Mouse (Mus musculus) ES-E14 (cell line): ENCODE data around the gene Asic1. TPM values are rescaled to one million over a fixed set of nuclear protein-coding genes. Genes with fewer than 3 reads are reported as not detected.
A peak's percentile ranks its signal among the peaks of the same experiment; 100 is the strongest.

Experiments used
- DNase-seq: peaks from one replicate; pipeline ENCODE4 v3.0.0-alpha.2; 2013; ENCODE audit warnings: low read depth, low spot score
- H3K27ac ChIP-seq: 2 replicates; pipeline ENCODE4 v1.5.1; 2012; ENCODE audit warnings: low read depth, mild to moderate bottlenecking, low read length, moderate library complexity, mixed read lengths; ENCODE audit not compliant: poor library complexity, insufficient read depth, severe bottlenecking
- H3K36me3 ChIP-seq: 2 replicates; pipeline ENCODE4 v1.6.1; 2012; ENCODE audit warnings: mild to moderate bottlenecking, low read length, moderate library complexity, mixed read lengths; ENCODE audit not compliant: control insufficient read depth, poor library complexity, insufficient read depth, severe bottlenecking
- H3K4me1 ChIP-seq, 2 experiments: fragments of 150-350 bp in 1 of 2; sonication (generic) in 1 of 2; 2 replicates each; pipeline ENCODE4 v1.6.1; 2012; ENCODE audit warnings: low read length in 2 of 2, mild to moderate bottlenecking in 1 of 2, mixed read lengths in 1 of 2; ENCODE audit not compliant: control insufficient read depth in 2 of 2, insufficient read depth in 2 of 2, poor library complexity in 1 of 2
- H3K4me3 ChIP-seq, 2 experiments: fragments of 150-350 bp in 1 of 2; sonication (generic) in 1 of 2; 2 replicates each; pipeline ENCODE4 v1.5.1; 2012; ENCODE audit warnings: low read length in 2 of 2, low read depth in 1 of 2, mild to moderate bottlenecking in 1 of 2, mixed read lengths in 1 of 2; ENCODE audit not compliant: insufficient read depth in 1 of 2, poor library complexity in 1 of 2, severe bottlenecking in 1 of 2
- H3K9ac ChIP-seq: 2 replicates; pipeline ENCODE4 v1.6.1; 2012; ENCODE audit warnings: low read depth, mild to moderate bottlenecking, low read length, mixed read lengths; ENCODE audit not compliant: poor library complexity, insufficient read depth, severe bottlenecking
- H3K9me3 ChIP-seq: fragments of 150-350 bp; sonication (generic); 2 replicates; pipeline ENCODE4 v1.6.1; 2012; ENCODE audit warnings: low read depth, mild to moderate bottlenecking, low read length; ENCODE audit not compliant: control insufficient read depth, insufficient read depth
- CHD2 ChIP-seq: IDR thresholded peaks from 2 replicates; pipeline ENCODE4 v1.6.1; 2014; ENCODE audit warnings: mild to moderate bottlenecking, low read depth, low read length, inconsistent platforms
- HCFC1 ChIP-seq: IDR thresholded peaks from 2 replicates; pipeline ENCODE4 v1.6.1; 2012; ENCODE audit warnings: low read length, inconsistent platforms, borderline replicate concordance; ENCODE audit not compliant: insufficient read depth
- MAFK ChIP-seq: IDR thresholded peaks from 2 replicates; pipeline ENCODE4 v1.6.1; 2014; ENCODE audit warnings: mild to moderate bottlenecking, low read depth, low read length, inconsistent platforms; ENCODE audit not compliant: insufficient read depth
- ZC3H11A ChIP-seq: IDR thresholded peaks from 2 replicates; pipeline ENCODE4 v1.6.1; 2012; ENCODE audit warnings: low read depth, mild to moderate bottlenecking, inconsistent platforms, low read length, borderline replicate concordance
- ZNF384 ChIP-seq: IDR thresholded peaks from 2 replicates; pipeline ENCODE4 v1.6.1; 2012; ENCODE audit warnings: low read depth, low read length, inconsistent platforms
- in situ Hi-C, 2 experiments: fragments of 600-800 bp; cut with MboI; formaldehyde crosslinking; loops; one replicate each; pipeline ENCODE4 v1.15.1; 2025; ENCODE audit warnings: low sequenced_read_pairs in 2 of 2, inconsistent platforms in 1 of 2; ENCODE audit not compliant: unreplicated experiment in 2 of 2
- total RNA-seq: library from RNA; depleted of rRNA; stranded (reverse); fragments of 300-350 nt; gene quantifications from 2 replicates; pipeline ENCODE4 v1.2.3, GENCODE M21; 2012

The Asic1 gene
- total RNA-seq, 1 experiment, result 6.6 TPM

GRCm38 (mm10) chr15:99677089-99677488, 6.9 kb downstream of the Asic1 start:
- peak overlapping the region; percentile 29; the same call in 1 of the 2 replicates for H3K9ac ChIP-seq

GRCm38 (mm10) chr15:99678063-99678800, 8.1 kb downstream of the Asic1 start:
- in situ Hi-C loops, result no loop called here
- DNase-seq, result peak; percentile 96
- Histone ChIP-seq H3K4me3 (peak overlapping the region; percentile 18 to 47), H3K36me3 (no peaks in the 10 kb centered on the region), H3K9me3 (no peaks in the 10 kb centered on the region), H3K4me1 (peaks cover 2 to 30% of the 10 kb centered on the region in 2 experiments; a peak in 2 of 4 replicates), H3K27ac (peak overlapping the region; percentile 79; the same call in 1 of the 2 replicates), H3K9ac (no peak overlapping the region; the same call in 1 of the 2 replicates)
- peak; percentile 61; the same call in 1 of the 2 replicates for TF ChIP-seq HCFC1
- TF ChIP-seq CHD2, result peak; percentile 43; the same call in 1 of the 2 replicates
- no peak for TF ChIP-seq ZNF384
- TF ChIP-seq MAFK, result no peak
- TF ChIP-seq ZC3H11A, result no peak

More at GRCm38 (mm10) chr15:99677089-99677488, 6.9 kb downstream of the Asic1 start:
- Histone ChIP-seq H3K4me3 (peak overlapping the region in 1 of 2 experiments; percentile 2; a peak in 2 of 4 replicates), H3K36me3 (no peaks in the 10 kb centered on the region), H3K4me1 (peaks cover 0 to 27% of the 10 kb centered on the region in 2 experiments; a peak in 2 of 4 replicates), H3K27ac (peak overlapping the region; percentile 17), H3K9me3 (no peaks in the 10 kb centered on the region)
- no peak for DNase-seq
- TF ChIP-seq ZNF384 (no peak), HCFC1 (no peak)
- in situ Hi-C loops, result no loop called here

GRCm38 (mm10) chr15:99679008-99679407, 8.8 kb downstream of the Asic1 start:
- Histone ChIP-seq H3K9me3 (no peaks in the 10 kb centered on the region), H3K36me3 (no peaks in the 10 kb centered on the region), H3K9ac (0 out of 2 replicates have a peak overlapping the region, but pooled peaks have one; percentile 28), H3K4me3 (peak overlapping the region in 1 of 2 experiments; percentile 27; a peak in 1 of 4 replicates), H3K27ac (peak overlapping the region; percentile 79; the same call in 1 of the 2 replicates), H3K4me1 (peaks cover 5 to 33% of the 10 kb centered on the region in 2 experiments; a peak in 3 of 4 replicates)
- TF ChIP-seq MAFK (no peak), HCFC1 (no peak)
- peak; percentile 72 for DNase-seq
- in situ Hi-C loops, result no loop called here

- TF ChIP-seq ZC3H11A, result no peak
- TF ChIP-seq HCFC1, result peak; percentile 43; the same call in 1 of the 2 replicates
- Histone ChIP-seq H3K9me3 (no peaks in the 10 kb centered on the region), H3K4me1 (peaks cover 10 to 26% of the 10 kb centered on the region in 2 experiments), H3K27ac (no peak overlapping the region), H3K4me3 (no peak overlapping the region), H3K9ac (no peak overlapping the region), H3K36me3 (no peaks in the 10 kb centered on the region)
- no peak for DNase-seq
- in situ Hi-C loops, result no loop called here
These were observed 12.7 kb downstream of the Asic1 start for GRCm38 (mm10) chr15:99682880-99683279.

- TF ChIP-seq CHD2 (no peak), HCFC1 (no peak)
- in situ Hi-C loops, result no loop called here
- Histone ChIP-seq H3K9ac (no peak overlapping the region), H3K27ac (peak overlapping the region; percentile 45; the same call in 1 of the 2 replicates), H3K4me3 (no peak overlapping the region), H3K9me3 (no peaks in the 10 kb centered on the region), H3K4me1 (peaks cover 10 to 27% of the 10 kb centered on the region in 2 experiments), H3K36me3 (no peaks in the 10 kb centered on the region)
- DNase-seq, result no peak
These were observed 14.0 kb downstream of the Asic1 start for GRCm38 (mm10) chr15:99684156-99684555.
